Mouse (Mus musculus): ENCODE results near the gene 9530003J23Rik. TPM values are rescaled to one million over a fixed set of nuclear protein-coding genes. Genes with fewer than 3 reads are reported as not detected.

9530003J23Rik gene
- total RNA-seq, 2 experiments from 2014 or later: not detected

- no peak for DNase-seq (ENCODE audit: low spot score in 2 of 2)
Observed at GRCm38 (mm10) chr10:117193364-117193763, 45.1 kb downstream of the 9530003J23Rik start.

GRCm38 (mm10) chr10:117185399-117186089, 53.0 kb downstream of the 9530003J23Rik start:
- no peak for DNase-seq (ENCODE audit: low spot score in 2 of 2)

Other genes with a start within 250 kb of the 9530003J23Rik start
- under 1 TPM; 0.18 to 0.20 TPM for gene Lrrc10, start 193.4 kb downstream of the 9530003J23Rik start, total RNA-seq (2021)
- 100 to 1,000 TPM; 218 to 224 TPM for gene Cct2, start 174.9 kb downstream of the 9530003J23Rik start, total RNA-seq (2021)
- 10 to 100 TPM; 15.4 to 17.7 TPM for gene Frs2, start 90.2 kb downstream of the 9530003J23Rik start, total RNA-seq (2021)
- 10 to 100 TPM; 29.6 to 33.2 TPM for gene Yeats4, start 14.2 kb downstream of the 9530003J23Rik start, total RNA-seq (2021)
- 10 to 100 TPM; 47.6 to 56.3 TPM for gene Lyz2, start 43.6 kb upstream of the 9530003J23Rik start, total RNA-seq (2021)
- 1 to 10 TPM; 3.8 to 4.6 TPM for gene Lyz1, start 54.2 kb upstream of the 9530003J23Rik start, total RNA-seq (2021)
- gene Cpsf6, start 141.3 kb upstream of the 9530003J23Rik start, total RNA-seq (2021): 10 to 100 TPM; 64.2 to 73.4 TPM